ENCODE assay signal across 20 mouse cellular contexts in genomic region chr19:44987851-44988250, GRCm38 (mm10). TPM values are rescaled to one million over a fixed set of nuclear protein-coding genes. Genes with fewer than 3 reads are reported as not detected.
A peak's percentile ranks its signal among the peaks of the same experiment; 100 is the strongest.
DNase-seq lines count a peak whose midpoint lies in the region; ATAC-seq and TF ChIP-seq lines count a peak whose summit lies in the region.
"Had no signal": no experiment of that assay in that cellular context is flagged by ENCODE, and none has a peak within 500 bp of the region (broad histone marks: within the 10 kb centered on the region; RNA-seq: fewer than 3 reads in every experiment).

No protein-coding gene starts in this region.

- peaks cover 6% of the 10 kb centered on the region for H3K36me3 ChIP-seq in hindbrain, embryonic 15.5 days
- no peaks in the 10 kb centered on the region for H3K36me3 ChIP-seq in hindbrain, postnatal 0 days (ENCODE audit: insufficient read depth, low read length)

- peaks cover 31% of the 10 kb centered on the region for H3K4me1 ChIP-seq in hindbrain, embryonic 15.5 days (replicated peaks)
- H3K4me1 ChIP-seq in hindbrain, postnatal 0 days (ENCODE audit: insufficient read depth, low read length) = 0 out of 2 replicates have a peak, but pooled peaks cover 2% of the 10 kb centered on the region

- no peaks in the 10 kb centered on the region for H3K27me3 ChIP-seq in hindbrain, embryonic 15.5 days
- no peaks in the 10 kb centered on the region for H3K27me3 ChIP-seq in hindbrain, postnatal 0 days (ENCODE audit: insufficient read depth, low read length)
- H3K27me3 ChIP-seq: limb, embryonic 13.5 days; midbrain, embryonic 15.5 days; neural tube, embryonic 12.5 days; Patski had no signal

- no peak overlapping the region for H3K9ac ChIP-seq in hindbrain, embryonic 15.5 days
- H3K9ac ChIP-seq in hindbrain, postnatal 0 days (replicated peaks; ENCODE audit: low read length) = no peak overlapping the region

- DNase-seq in cerebellum, adult 9-10 months = peak; percentile 26
- no peak for DNase-seq in cerebellum, postnatal 14 days
- DNase-seq in hindbrain, postnatal 0 days (ENCODE audit: low spot score) = no peak
- DNase-seq in right cerebral cortex, adult 18-20 months = peak; percentile 79
- DNase-seq in right cerebral cortex, postnatal 14 days = no peak
- no peak for DNase-seq in gastrocnemius, postnatal 10 days
- no peak for DNase-seq in spleen, postnatal 10 days (ENCODE audit: low spot score in 2 of 2)
- DNase-seq: gastrocnemius, postnatal 25 days; kidney, adult 8-10 months; kidney, postnatal 4 days; lung, adult 18-20 months; thymus, adult 2 months had no signal

- H3K4me2 ChIP-seq in hindbrain, embryonic 15.5 days = peak overlapping the region; percentile 77; the same call in 1 of the 2 replicates
- H3K4me2 ChIP-seq in hindbrain, postnatal 0 days (ENCODE audit: low read depth, low read length) = no peak overlapping the region

- WGBS in hindbrain, embryonic 15.5 days = 58% methylated on average over 6 of the region's 6 CpGs
- 62% methylated on average over 6 of the region's 6 CpGs for WGBS in hindbrain, postnatal 0 days

- no peak for ATAC-seq in hindbrain, embryonic 15.5 days (ENCODE audit: low FRiP score, low read depth)
- ATAC-seq in hindbrain, postnatal 0 days = no peak
- ATAC-seq: Patski had no signal

- no peak overlapping the region for H3K27ac ChIP-seq in hindbrain, embryonic 15.5 days (replicated peaks)
- H3K27ac ChIP-seq in hindbrain, postnatal 0 days = no peak overlapping the region
- H3K27ac ChIP-seq: limb, embryonic 13.5 days; macrophage; neural tube, embryonic 12.5 days had no signal

- no peak overlapping the region for H3K4me3 ChIP-seq in hindbrain, embryonic 15.5 days
- H3K4me3 ChIP-seq in hindbrain, postnatal 0 days (ENCODE audit: low read length) = no peak overlapping the region
- H3K4me3 ChIP-seq: erythroblast, embryonic 14.5 days had no signal

- H3K9me3 ChIP-seq in hindbrain, embryonic 15.5 days = no peaks in the 10 kb centered on the region
- no peaks in the 10 kb centered on the region for H3K9me3 ChIP-seq in hindbrain, postnatal 0 days (ENCODE audit: low read length)
- H3K9me3 ChIP-seq: hindbrain, embryonic 10.5 days; limb, embryonic 13.5 days; midbrain, embryonic 15.5 days; neural tube, embryonic 12.5 days had no signal

- TF ChIP-seq CTCF in hindbrain, postnatal 0 days (IDR thresholded peaks at IDR 0.05; ENCODE audit: low read depth) = no peak

RNA-seq across cellular contexts. Expression of gene Sema4g, which starts 1.1 kb away (rescaled TPM):
- polyA plus RNA-seq in hindbrain, embryonic 15.5 days (2015; fragmentation: Nextera tagmentation; extraction: Ambion mirVana) = 17.3 and 18.9 TPM in 2 replicates
- 66.9 and 81.0 TPM in 2 replicates for total RNA-seq in hindbrain, postnatal 0 days (2014; rRNA removed)
- 14.2 and 15.7 TPM in 2 replicates for polyA plus RNA-seq in hindbrain, postnatal 0 days (2015; fragmentation: Nextera tagmentation; extraction: Ambion mirVana)
- total RNA-seq in gastrocnemius, postnatal 10 days (2021) = 1 to 10 TPM; 1.6 TPM

RNA-seq across cellular contexts. Expression of gene Twnk, which starts 17.6 kb away (rescaled TPM):
- 14.1 and 14.8 TPM in 2 replicates for polyA plus RNA-seq in hindbrain, embryonic 15.5 days (2015; fragmentation: Nextera tagmentation; extraction: Ambion mirVana)
- total RNA-seq in hindbrain, postnatal 0 days (2014; rRNA removed) = 7.5 and 8.6 TPM in 2 replicates
- 8.2 and 8.5 TPM in 2 replicates for polyA plus RNA-seq in hindbrain, postnatal 0 days (2015; fragmentation: Nextera tagmentation; extraction: Ambion mirVana)
- total RNA-seq in gastrocnemius, postnatal 10 days (2021) = 10 to 100 TPM; 13.8 to 14.7 TPM

RNA-seq across cellular contexts. Expression of gene Mrpl43, which starts 18.4 kb away (rescaled TPM):
- polyA plus RNA-seq in hindbrain, embryonic 15.5 days (2015; fragmentation: Nextera tagmentation; extraction: Ambion mirVana) = 88.6 and 94.7 TPM in 2 replicates
- 97.1 and 98.4 TPM in 2 replicates for total RNA-seq in hindbrain, postnatal 0 days (2014; rRNA removed)
- polyA plus RNA-seq in hindbrain, postnatal 0 days (2015; fragmentation: Nextera tagmentation; extraction: Ambion mirVana) = 109 and 115 TPM in 2 replicates
- 10 to 100 TPM; 32.4 to 33.7 TPM for total RNA-seq in gastrocnemius, postnatal 10 days (2021)

RNA-seq across cellular contexts. Expression of gene Lzts2, which starts 26.4 kb away (rescaled TPM):
- polyA plus RNA-seq in hindbrain, embryonic 15.5 days (2015; fragmentation: Nextera tagmentation; extraction: Ambion mirVana) = 25.4 and 28.7 TPM in 2 replicates
- total RNA-seq in hindbrain, postnatal 0 days (2014; rRNA removed) = 44.1 and 44.7 TPM in 2 replicates
- 16.4 and 17.0 TPM in 2 replicates for polyA plus RNA-seq in hindbrain, postnatal 0 days (2015; fragmentation: Nextera tagmentation; extraction: Ambion mirVana)
- total RNA-seq in gastrocnemius, postnatal 10 days (2021) = 10 to 100 TPM; 35.4 to 43.4 TPM

RNA-seq across cellular contexts. Expression of gene Slf2, which starts 56.9 kb away (rescaled TPM):
- polyA plus RNA-seq in hindbrain, embryonic 15.5 days (2015; fragmentation: Nextera tagmentation; extraction: Ambion mirVana) = 28.3 and 29.3 TPM in 2 replicates
- total RNA-seq in hindbrain, postnatal 0 days (2014; rRNA removed) = 24.6 and 25.0 TPM in 2 replicates
- polyA plus RNA-seq in hindbrain, postnatal 0 days (2015; fragmentation: Nextera tagmentation; extraction: Ambion mirVana) = 18.3 and 22.3 TPM in 2 replicates
- total RNA-seq in gastrocnemius, postnatal 10 days (2021) = 10 to 100 TPM; 22.4 to 28.4 TPM

Comparison
In these comparisons a context has a peak if more than half of its experiments do, and no peak if none do; other contexts are left out.
1. DNase-seq: peak in cerebellum, adult 9-10 months (single experiment) and right cerebral cortex, adult 18-20 months (single experiment); none in cerebellum, postnatal 14 days (0 of 2), hindbrain, postnatal 0 days (single experiment), right cerebral cortex, postnatal 14 days (single experiment), gastrocnemius, postnatal 10 days (single experiment) and spleen, postnatal 10 days (0 of 2).
2. RNA of gene Sema4g, which starts 1.1 kb away (total RNA-seq): 66.9 to 81.0 TPM in hindbrain, postnatal 0 days; 1.6 TPM in gastrocnemius, postnatal 10 days; every median in the first group is over 10 times any median in the second.